Mouse (Mus musculus) kidney, adult 9 months (tissue): ENCODE results near the gene Avpr2.

ENCODE experiments used
- DNase-seq: peaks from one replicate; pipeline ENCODE4 v3.0.0; 2022

The Avpr2 gene

DNA sequence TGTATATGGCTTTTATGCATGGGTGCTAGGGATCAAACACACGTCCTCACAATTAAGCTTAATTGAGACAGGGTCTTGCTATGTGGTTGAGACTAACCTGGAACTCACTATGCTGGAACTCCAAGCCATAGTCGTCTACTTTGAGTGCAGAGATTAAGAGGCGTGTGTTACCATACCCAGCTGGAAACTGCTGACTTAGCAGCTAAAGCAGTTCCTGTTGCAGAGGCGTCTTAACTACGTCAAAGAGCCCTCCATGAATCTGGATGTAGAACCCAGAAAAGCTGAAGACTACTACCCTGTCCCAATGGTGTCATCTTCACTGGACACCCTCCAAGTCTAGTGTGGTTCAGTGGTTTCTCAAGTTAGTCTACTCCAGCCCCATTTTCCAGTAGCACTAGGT lies 26.7 kb downstream of the Avpr2 start:
- DNase-seq = no peak

DNA sequence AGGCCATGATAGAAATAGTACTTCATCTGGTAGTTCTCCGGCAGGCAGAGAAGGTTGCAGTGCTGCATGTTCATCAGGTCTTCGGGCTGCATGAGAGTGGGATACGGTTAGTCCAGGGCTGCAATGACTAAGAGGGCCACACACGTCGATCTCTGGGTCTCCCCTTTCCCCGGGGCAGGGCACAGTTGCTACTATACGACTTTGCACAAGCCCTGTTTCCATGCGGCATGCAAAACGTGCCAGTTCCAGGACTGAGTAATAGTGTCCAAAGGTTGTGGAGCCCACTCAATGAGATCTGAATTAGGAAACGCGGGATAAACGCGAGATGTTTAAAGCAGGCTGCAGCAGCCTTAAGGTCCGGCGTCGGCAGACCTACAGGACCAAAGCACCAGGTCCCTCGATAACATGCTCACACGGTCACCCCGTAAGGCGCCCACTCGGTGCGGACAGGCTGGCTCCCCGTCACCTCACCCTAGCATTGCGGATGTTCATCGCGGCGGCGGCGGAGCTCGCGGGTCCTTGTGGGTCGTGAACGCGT lies 29.5 kb downstream of the Avpr2 start:
- DNase-seq = no peak

DNA sequence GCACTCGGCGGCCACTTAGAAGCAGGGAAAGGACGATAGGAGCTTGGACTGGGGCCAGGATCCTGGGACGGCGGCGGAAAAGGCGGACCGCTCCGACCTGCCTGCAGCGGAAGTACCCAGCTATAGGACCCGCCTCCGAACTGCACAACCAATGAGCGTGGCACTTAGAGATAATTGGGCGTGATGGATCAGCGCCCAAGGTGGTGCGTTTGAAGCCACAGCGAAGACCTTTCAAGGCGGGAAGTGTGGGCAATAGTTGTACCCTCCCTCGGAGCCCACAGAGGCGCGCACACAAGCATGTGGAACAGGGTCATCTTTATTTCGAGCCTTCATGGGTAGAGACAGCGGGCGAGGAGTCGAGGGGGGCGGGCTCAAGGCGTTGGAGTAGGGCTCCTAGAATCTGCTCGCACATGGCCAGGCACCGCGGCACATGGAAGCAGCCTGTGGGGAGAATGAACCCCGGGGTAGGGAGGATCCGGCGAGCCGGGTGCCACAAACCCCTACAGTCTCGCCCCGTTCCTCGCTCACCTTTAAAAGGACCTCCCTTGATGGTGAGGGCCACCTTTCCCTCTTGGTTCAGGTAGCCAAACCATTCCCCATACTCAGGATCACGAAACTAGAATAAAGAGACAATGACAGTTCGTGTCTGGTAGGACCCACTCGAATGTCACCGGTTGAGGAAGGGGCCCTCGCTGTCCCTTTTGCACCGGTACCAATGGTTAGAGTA lies 30.1 kb downstream of the Avpr2 start, which contains the start of the genes Arhgap4 and Naa10:
TSS of gene Arhgap4 (minus strand) at position 48 of the 727 bp plus-strand sequence.
TSS of gene Naa10 (minus strand) at position 122 of the 727 bp plus-strand sequence.
- DNase-seq = peak; percentile 90

DNA sequence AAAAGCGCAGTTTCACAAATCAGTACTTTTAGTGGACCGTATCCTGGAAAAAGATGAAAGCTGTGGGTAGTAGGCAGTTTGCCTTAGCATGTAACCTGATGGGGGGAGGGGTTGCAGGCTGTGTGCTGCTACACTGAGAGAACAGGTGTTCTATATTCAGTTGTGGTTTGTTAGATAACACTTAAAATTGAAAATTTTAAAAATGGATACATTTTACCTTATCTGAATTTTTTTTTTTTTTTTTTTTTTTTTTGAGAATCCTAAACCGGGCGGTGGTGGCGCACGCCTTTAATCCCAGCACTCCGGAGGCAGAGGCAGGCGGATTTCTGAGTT lies 30.6 kb downstream of the Avpr2 start:
- DNase-seq = no peak

DNA sequence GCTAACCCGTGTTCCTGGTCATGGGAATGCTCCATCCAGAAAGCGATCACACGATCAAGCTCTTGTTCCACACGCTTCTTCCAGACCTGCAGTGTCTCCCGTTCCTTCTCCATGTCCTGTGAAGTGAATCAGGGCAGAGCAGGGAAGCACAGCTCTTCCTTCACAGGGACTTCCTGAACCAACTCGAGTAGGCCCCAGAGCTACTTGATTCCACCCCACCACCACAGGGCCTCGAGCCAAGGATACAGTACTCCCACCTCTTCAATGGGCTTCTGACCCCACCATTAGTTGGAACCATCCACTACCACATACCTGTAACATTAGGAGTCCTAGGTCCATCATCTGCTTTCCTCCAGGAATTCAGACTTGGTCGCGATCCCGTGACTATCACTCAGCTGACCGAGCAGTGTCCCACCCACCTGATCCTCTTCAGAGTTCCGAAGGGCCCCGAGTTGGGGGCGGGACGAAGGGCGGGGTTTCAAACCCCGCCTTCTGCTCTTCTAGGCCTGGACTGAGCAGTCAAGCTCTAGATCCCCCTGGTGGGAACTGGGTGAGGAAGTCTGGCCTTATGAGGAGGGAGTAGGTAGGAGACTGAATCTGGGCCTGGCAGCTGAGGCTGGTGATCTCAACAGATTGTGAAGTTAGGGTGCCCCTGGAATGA lies 38.6 kb downstream of the Avpr2 start, which contains the start of gene Renbp:
TSS of gene Renbp (minus strand) at position 449 of the 661 bp plus-strand sequence.
- peak; percentile 86 for DNase-seq

DNA sequence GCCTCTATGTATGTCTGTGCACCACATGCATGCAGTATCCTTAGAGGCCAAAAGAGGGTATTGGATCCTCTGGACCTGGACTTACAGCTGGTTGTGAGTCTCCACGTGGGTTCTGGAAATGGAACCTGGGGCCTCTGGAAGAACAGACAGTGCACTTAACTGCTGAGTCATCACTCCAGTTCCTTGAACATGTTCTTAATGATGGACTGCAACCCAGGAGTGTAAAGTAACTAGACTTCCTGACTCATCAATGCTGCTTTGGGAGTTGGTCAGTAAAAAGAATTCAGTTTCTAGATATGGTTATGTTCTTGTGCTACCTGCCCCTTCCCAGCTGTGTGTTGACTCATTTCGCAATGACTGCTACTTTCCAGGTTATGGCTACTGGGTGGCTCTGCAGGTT lies 40.0 kb downstream of the Avpr2 start:
- no peak for DNase-seq

DNA sequence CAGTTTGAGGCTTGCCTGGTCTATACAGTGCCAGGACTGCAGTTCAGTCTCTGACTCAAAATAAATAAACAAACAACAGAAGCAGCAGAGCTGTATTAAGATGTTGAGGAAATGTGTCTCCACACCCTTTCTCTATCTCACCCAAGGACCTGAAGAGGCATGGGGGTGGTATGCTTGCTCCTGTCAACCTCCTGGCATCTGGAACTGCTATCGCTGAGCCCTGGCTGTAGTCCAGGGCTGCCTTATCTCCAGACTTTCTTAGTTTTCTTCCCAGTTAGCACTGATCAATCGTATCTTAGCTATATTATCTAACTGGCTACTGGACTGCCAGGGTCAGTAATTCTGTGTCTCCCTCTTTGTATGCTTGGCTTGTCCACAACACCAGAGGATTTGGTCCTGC lies 50.0 kb downstream of the Avpr2 start:
- DNase-seq = no peak

DNA sequence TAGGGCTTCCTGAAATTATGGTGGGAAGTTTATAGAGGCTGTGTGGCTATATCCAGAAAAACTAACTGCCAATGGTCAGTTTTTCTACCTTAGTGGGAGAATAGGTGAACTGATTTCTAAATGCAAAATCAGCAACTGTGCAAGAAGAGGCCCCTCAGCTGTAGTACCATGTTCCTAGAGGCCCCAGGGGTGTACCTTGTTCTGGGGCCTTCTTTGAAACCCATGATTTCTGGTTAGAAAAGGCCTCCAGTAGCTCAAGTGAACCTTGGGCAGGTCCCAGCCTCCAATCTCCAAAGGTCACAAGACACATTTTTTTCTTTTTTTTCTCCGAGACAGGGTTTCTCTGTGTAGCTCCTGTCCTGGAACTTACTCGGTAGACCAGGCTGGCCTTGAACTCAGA lies 50.4 kb downstream of the Avpr2 start:
- no peak for DNase-seq
